Mouse (Mus musculus): Measurements from ENCODE around the gene Ankrd65.

DNA sequence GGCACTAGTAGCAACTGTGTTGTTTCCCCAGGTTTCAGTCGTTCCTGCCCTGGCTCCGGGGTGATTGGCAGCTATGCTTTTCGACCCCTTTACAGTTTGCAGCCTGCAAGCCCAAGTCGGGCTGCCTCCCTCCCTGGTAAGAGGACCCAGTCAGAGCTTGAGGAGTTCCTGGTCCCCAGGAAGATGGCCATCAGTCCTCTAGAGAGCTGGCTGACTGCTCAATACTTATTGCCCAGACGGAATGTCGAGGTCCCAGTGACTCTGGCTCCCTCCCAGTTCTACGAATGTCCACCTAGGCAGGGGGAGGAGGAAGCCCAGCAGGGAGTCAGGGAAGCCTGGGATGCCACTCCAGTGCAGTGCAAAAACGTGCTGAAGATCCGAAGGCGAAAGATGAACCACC, 42.1 kb downstream of the Ankrd65 start:
- no peak for TF ChIP-seq ETS1 (conservative IDR thresholded peaks at IDR 0.05; ENCODE audit: low read depth, low read length)
- no peak for TF ChIP-seq CTCF (conservative IDR thresholded peaks at IDR 0.05 in 1 of 2, IDR thresholded peaks at IDR 0.05 in 1 of 2; ENCODE audit: low read depth in 2 of 2, low read length in 2 of 2)
- TF ChIP-seq USF2 (conservative IDR thresholded peaks at IDR 0.05; ENCODE audit: low read depth, low read length), result no peak
- no peak for TF ChIP-seq MAZ (IDR thresholded peaks at IDR 0.05; ENCODE audit: low read depth, low read length)
- TF ChIP-seq CHD1 (IDR thresholded peaks at IDR 0.05; ENCODE audit: low read depth, low read length), result no peak
- TF ChIP-seq TBP (conservative IDR thresholded peaks at IDR 0.05; ENCODE audit: low read depth, low read length), result no peak
- no peak for TF ChIP-seq GABPA (IDR thresholded peaks at IDR 0.05; ENCODE audit: insufficient replicate concordance, low read depth, low read length)
- TF ChIP-seq POLR2A (IDR thresholded peaks at IDR 0.05; ENCODE audit: low read depth, low read length), result no peak
- no peak for TF ChIP-seq EP300 (IDR thresholded peaks at IDR 0.05; ENCODE audit: low read length)
- no peak for TF ChIP-seq USF1 (IDR thresholded peaks at IDR 0.05; ENCODE audit: low read depth, low read length)
- TF ChIP-seq ELF1 (IDR thresholded peaks at IDR 0.05; ENCODE audit: low read depth, low read length), result no peak
- TF ChIP-seq RCOR1 (conservative IDR thresholded peaks at IDR 0.05; ENCODE audit: low read depth, low read length), result no peak
- TF ChIP-seq NRF1 (IDR thresholded peaks at IDR 0.05; ENCODE audit: low read depth, low read length), result no peak
- TF ChIP-seq MAX (IDR thresholded peaks at IDR 0.05; ENCODE audit: low read length), result no peak
